Mouse (Mus musculus) heart, adult 18-20 months (tissue): ENCODE measurements at regions not wholly inside any gene's neighbourhood (a gene's known extent, or its start where the extent isn't known, plus 50 kb on each side); places are given as distances from the start of the nearest gene placed in this dataset.

Experiments used
- DNase-seq, 2 experiments: peaks; one replicate each; pipeline ENCODE4 v3.0.0; 2021 to 2022; ENCODE audit warnings: mixed read lengths in 1 of 2

DNA sequence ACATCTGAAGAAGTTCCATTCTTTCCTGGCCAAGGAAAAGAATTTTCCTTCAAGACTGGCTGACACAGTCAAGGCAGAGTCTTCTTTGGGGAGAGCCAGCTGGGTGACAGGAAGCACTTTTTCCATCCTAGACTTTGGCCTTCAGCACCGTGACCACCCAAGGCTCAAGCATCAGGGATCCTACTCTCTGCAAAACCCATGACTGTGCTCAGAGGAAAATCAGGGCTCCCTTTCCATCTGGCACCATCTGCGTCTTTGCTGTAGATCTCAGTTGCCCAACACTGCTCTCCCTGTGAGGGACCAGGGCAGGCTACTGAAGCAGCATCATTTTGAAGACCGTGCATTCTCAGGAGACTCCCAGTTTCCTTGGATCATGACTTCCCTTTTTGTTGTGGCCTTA is 51.1 kb upstream of the 1700012B07Rik start:
- DNase-seq: peak in 1 of 2 experiments; percentile 75
